Mouse (Mus musculus): ENCODE data around the gene Sncg. TPM values are rescaled to one million over a fixed set of nuclear protein-coding genes. Genes with fewer than 3 reads are reported as not detected.

Sncg gene
- polyA plus RNA-seq, 1 experiment: 188 TPM

- Histone ChIP-seq H3K4me1 (ENCODE audit: control insufficient read depth, insufficient read depth, insufficient read length, low read length) (no peaks in the 10 kb centered on the region), H3K27ac (replicated peaks; ENCODE audit: low read depth, low read length) (no peak overlapping the region), H3K4me3 (ENCODE audit: insufficient read depth, low read depth, low read length) (no peak overlapping the region)
Observed at GRCm38 (mm10) chr14:34360251-34360650, 14.3 kb downstream of the Sncg start.

- H3K4me1 ChIP-seq (ENCODE audit: control insufficient read depth, insufficient read depth, insufficient read length, low read length): no peaks in the 10 kb centered on the region; the same call in 1 of the 2 replicates
- no peak overlapping the region for H3K4me3 ChIP-seq (ENCODE audit: insufficient read depth, low read depth, low read length)
- H3K27ac ChIP-seq (replicated peaks; ENCODE audit: low read depth, low read length): no peak overlapping the region
Observed at GRCm38 (mm10) chr14:34359676-34360244, 14.8 kb downstream of the Sncg start.

- no peaks in the 10 kb centered on the region; the same call in 1 of the 2 replicates for H3K4me1 ChIP-seq (ENCODE audit: control insufficient read depth, insufficient read depth, insufficient read length, low read length)
- no peak overlapping the region for H3K4me3 ChIP-seq (ENCODE audit: insufficient read depth, low read depth, low read length)
- H3K27ac ChIP-seq (replicated peaks; ENCODE audit: low read depth, low read length): no peak overlapping the region
Observed at GRCm38 (mm10) chr14:34357671-34358455, 16.7 kb downstream of the Sncg start.

GRCm38 (mm10) chr14:34355301-34355700 is 19.3 kb downstream of the Sncg start, which contains the start of gene Fam25c:
TSS of gene Fam25c (minus strand) at chr14:34355433.
- no peaks in the 10 kb centered on the region; the same call in 1 of the 2 replicates for H3K4me1 ChIP-seq (ENCODE audit: control insufficient read depth, insufficient read depth, insufficient read length, low read length)
- H3K27ac ChIP-seq (replicated peaks; ENCODE audit: low read depth, low read length): no peak within 1 kb of the TSS
- no peak within 1 kb of the TSS for H3K4me3 ChIP-seq (ENCODE audit: insufficient read depth, low read depth, low read length)

GRCm38 (mm10) chr14:34354456-34354855 is 20.1 kb downstream of the Sncg start:
- H3K27ac ChIP-seq (replicated peaks; ENCODE audit: low read depth, low read length): no peak overlapping the region
- no peak overlapping the region for H3K4me3 ChIP-seq (ENCODE audit: insufficient read depth, low read depth, low read length)
- H3K4me1 ChIP-seq (ENCODE audit: control insufficient read depth, insufficient read depth, insufficient read length, low read length): no peaks in the 10 kb centered on the region; the same call in 1 of the 2 replicates

- Histone ChIP-seq H3K4me1 (ENCODE audit: control insufficient read depth, insufficient read depth, insufficient read length, low read length) (no peaks in the 10 kb centered on the region; the same call in 1 of the 2 replicates), H3K4me3 (ENCODE audit: insufficient read depth, low read depth, low read length) (no peak overlapping the region), H3K27ac (replicated peaks; ENCODE audit: low read depth, low read length) (no peak overlapping the region)
Observed at GRCm38 (mm10) chr14:34353326-34353725, 21.3 kb downstream of the Sncg start.

DNA sequence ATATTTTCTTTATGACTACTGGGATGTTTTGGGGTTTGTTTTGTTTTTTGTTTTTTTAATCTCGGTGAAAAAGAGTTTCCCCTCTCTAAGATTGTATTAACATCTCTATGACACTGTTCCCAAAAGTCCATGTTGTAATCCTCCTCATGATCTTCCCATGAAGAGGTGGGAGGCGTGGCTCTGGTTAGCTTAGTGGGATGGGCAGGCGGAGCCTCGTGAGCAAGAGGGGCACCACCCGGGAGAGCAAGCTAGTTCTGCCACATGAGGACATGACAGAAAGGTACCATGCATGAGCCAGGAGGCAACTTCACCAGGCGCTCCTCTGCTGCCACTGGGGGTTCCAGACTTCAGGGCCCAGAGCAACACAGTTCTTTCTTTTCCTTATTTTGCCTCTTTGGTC is 22.1 kb downstream of the Sncg start:
- Histone ChIP-seq H3K4me1 (ENCODE audit: control insufficient read depth, insufficient read depth, insufficient read length, low read length) (no peaks in the 10 kb centered on the region; the same call in 1 of the 2 replicates), H3K27ac (replicated peaks; ENCODE audit: low read depth, low read length) (no peak overlapping the region), H3K4me3 (ENCODE audit: insufficient read depth, low read depth, low read length) (no peak overlapping the region)

GRCm38 (mm10) chr14:34351660-34352059 is 22.9 kb downstream of the Sncg start:
- H3K4me3 ChIP-seq (ENCODE audit: insufficient read depth, low read depth, low read length): no peak overlapping the region
- H3K27ac ChIP-seq (replicated peaks; ENCODE audit: low read depth, low read length): no peak overlapping the region
- no peaks in the 10 kb centered on the region; the same call in 1 of the 2 replicates for H3K4me1 ChIP-seq (ENCODE audit: control insufficient read depth, insufficient read depth, insufficient read length, low read length)

DNA sequence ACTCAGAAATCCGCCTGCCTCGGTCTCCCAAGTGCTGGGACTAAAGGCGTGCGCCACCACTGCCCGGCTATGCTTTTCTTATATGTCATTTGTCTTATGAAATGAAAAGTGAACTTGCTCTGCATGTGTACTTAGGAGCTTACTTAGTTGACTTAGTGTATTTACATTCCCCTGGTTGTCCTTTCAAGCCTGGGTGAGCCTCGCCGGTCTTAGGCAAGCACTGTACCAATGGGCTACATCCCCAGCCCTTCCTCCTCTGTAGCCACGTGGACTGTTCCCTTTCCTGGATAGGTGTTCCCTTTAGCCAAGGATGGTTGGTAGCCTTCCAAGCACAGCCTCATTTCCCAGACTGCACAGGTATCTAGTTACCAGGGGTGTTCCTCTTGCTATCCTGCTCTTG is 25.6 kb downstream of the Sncg start:
- Histone ChIP-seq H3K4me3 (ENCODE audit: insufficient read depth, low read depth, low read length) (no peak overlapping the region), H3K4me1 (ENCODE audit: control insufficient read depth, insufficient read depth, insufficient read length, low read length) (no peaks in the 10 kb centered on the region), H3K27ac (replicated peaks; ENCODE audit: low read depth, low read length) (no peak overlapping the region)

GRCm38 (mm10) chr14:34348301-34348700 is 26.3 kb downstream of the Sncg start:
- Histone ChIP-seq H3K27ac (replicated peaks; ENCODE audit: low read depth, low read length) (no peak overlapping the region), H3K4me3 (ENCODE audit: insufficient read depth, low read depth, low read length) (no peak overlapping the region), H3K4me1 (ENCODE audit: control insufficient read depth, insufficient read depth, insufficient read length, low read length) (no peaks in the 10 kb centered on the region)

GRCm38 (mm10) chr14:34347084-34347483 is 27.5 kb downstream of the Sncg start:
- H3K4me3 ChIP-seq (ENCODE audit: insufficient read depth, low read depth, low read length): no peak overlapping the region
- no peak overlapping the region for H3K27ac ChIP-seq (replicated peaks; ENCODE audit: low read depth, low read length)
- H3K4me1 ChIP-seq (ENCODE audit: control insufficient read depth, insufficient read depth, insufficient read length, low read length): no peaks in the 10 kb centered on the region

DNA sequence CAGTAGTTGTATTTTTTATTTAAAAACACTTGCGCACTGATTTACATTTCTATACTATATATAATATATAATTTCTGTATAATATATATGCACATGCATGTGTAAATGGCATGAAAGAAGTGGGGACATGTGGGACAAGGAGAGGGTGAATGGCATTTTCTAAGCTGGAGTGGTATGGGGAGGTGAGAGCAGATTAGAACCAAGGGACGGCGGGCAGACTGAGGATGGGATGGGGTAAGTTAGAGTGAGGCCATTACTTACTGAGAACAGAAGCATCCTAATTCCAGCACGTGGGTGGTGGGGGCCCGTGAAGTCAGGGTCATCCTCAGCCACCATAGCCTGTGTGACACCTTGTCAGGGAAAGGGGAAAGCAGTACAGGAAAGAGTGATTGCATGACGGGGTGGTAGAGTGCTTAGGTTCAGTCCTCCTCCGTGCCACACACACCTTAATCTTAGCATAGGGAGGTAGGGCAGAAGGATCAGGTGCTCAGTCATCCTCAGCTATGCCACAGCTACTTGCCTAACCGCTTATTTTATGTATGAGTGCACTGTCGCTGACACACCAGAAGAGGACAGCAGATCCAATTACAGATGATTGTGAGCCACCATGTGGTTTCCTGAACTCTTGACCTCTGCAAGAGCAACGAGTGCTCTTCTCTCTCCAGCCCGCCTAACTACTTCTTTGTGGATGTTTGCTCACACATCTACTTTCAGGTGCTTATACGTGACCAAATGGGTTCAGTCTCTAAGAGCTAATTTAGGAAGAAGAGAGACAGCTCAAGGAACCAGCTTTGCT is 28.6 kb downstream of the Sncg start:
- Histone ChIP-seq H3K27ac (replicated peaks; ENCODE audit: low read depth, low read length) (no peak overlapping the region), H3K4me3 (ENCODE audit: insufficient read depth, low read depth, low read length) (no peak overlapping the region), H3K4me1 (ENCODE audit: control insufficient read depth, insufficient read depth, insufficient read length, low read length) (no peaks in the 10 kb centered on the region)

DNA sequence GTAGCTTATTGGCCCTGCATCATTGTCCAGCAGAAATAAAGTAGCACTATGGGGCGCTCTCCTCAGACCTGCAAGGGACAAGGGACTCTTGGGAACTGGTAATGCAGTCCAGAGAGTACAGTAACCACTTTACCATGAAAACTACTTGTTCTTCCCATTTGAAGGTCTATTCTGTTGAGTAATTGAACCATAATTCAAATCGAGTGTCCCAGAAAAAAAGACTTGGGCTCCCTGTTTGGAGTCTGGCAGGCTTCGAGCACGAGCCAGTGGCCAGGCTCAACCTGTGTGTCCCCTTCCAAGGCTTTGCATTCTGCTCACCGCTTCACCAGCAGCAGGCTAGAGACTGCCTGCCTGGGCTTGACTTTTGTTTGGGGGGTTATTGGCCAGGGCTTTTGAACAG is 30.2 kb downstream of the Sncg start:
- H3K27ac ChIP-seq (replicated peaks; ENCODE audit: low read depth, low read length): no peak overlapping the region
- H3K4me3 ChIP-seq (ENCODE audit: insufficient read depth, low read depth, low read length): no peak overlapping the region

DNA sequence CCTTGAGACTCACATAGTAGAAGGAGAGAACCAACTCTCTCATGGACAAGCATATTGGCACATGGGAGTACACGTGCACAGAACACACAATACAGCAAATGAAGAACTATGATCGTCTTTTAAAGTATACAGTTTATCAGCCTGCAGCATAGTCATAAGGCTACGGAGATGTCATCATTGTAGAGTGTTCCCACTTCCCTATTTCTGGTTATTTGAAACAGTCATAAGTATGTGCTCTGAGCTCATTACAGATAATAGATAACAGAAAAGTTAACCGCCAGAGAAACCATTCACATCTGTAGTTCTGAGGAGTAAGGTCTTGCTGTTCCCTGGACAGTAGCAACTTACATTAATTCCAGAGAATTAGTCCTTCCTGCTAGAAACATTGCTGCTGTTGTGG is 31.5 kb downstream of the Sncg start:
- no peak overlapping the region for H3K4me3 ChIP-seq (ENCODE audit: insufficient read depth, low read depth, low read length)
- H3K27ac ChIP-seq (replicated peaks; ENCODE audit: low read depth, low read length): no peak overlapping the region
- no peaks in the 10 kb centered on the region for H3K4me1 ChIP-seq (ENCODE audit: control insufficient read depth, insufficient read depth, insufficient read length, low read length)

More for the DNA sequence above, 30.2 kb downstream of the Sncg start:
- H3K4me1 ChIP-seq (ENCODE audit: control insufficient read depth, insufficient read depth, insufficient read length, low read length): no peaks in the 10 kb centered on the region

DNA sequence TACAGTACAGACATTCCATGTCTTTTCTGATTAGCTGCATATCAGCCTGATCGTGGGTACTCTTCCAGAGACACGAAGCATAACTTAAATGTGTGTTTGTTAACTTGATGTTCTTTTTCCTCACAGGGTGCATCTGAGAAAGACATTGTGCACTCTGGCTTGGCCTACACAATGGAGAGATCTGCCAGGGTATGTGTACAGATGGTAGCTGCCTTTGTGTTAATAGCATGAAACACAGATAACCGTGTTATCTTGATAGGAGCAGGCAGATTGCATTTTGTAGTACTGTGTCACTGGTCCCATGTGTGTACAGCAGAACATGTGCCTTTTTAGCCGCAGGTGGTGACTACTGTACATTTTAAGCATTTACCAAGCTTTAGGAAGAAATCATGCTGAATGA is 32.6 kb downstream of the Sncg start:
- H3K4me3 ChIP-seq (ENCODE audit: insufficient read depth, low read depth, low read length): no peak overlapping the region
- no peaks in the 10 kb centered on the region for H3K4me1 ChIP-seq (ENCODE audit: control insufficient read depth, insufficient read depth, insufficient read length, low read length)
- no peak overlapping the region for H3K27ac ChIP-seq (replicated peaks; ENCODE audit: low read depth, low read length)

Data from brown adipose tissue, adult 24 weeks (tissue).